Mouse (Mus musculus) heart, postnatal 0 days (tissue): Measurements from ENCODE around the gene Lhfpl2.

ENCODE experiments used
- CTCF ChIP-seq: IDR thresholded peaks from 2 replicates; pipeline ENCODE4 v1.5.1; 2016; ENCODE audit warnings: antibody characterized with exemption, control low read depth, low read depth
- EP300 ChIP-seq: IDR thresholded peaks from 2 replicates; pipeline ENCODE4 v1.6.1; 2016; ENCODE audit warnings: antibody characterized with exemption, low read depth

DNA sequence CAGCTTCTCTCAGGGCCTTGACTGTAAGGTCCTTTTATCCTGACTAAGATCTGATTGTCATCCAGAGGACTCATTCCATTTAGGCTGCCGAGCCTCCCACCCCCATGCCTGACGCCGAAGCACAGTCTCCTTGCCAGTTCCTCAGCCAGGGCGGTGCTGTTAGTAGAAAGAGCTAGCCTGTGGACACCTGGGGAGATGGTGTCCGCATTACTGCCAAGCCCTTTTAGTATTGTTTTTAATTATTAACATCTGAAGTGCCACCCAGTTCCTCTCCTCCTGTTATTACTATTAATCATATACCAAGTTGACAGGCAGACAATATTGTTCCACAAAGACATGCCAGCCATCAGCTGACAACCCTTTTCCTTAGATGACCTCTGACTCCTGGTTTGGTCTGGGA is 124.4 kb downstream of the Lhfpl2 start:
- TF ChIP-seq CTCF (no peak), EP300 (no peak)
